Mouse (Mus musculus) forebrain, embryonic 11.5 days (tissue): ENCODE data around the gene Krba1. TPM values are rescaled to one million over a fixed set of nuclear protein-coding genes. Genes with fewer than 3 reads are reported as not detected.

Experiments
- ATAC-seq: fragments of 200-750 bp; cut with Nextera tagmentation; replicated peaks from 2 replicates; pipeline ENCODE4 v1.8.0; 2017; ENCODE audit warnings: moderate TSS enrichment; ENCODE audit not compliant: low FRiP score
- DNase-seq: peaks from one replicate; pipeline ENCODE4 v3.0.0-alpha.2; 2017; ENCODE audit warnings: low spot score
- H3K27ac ChIP-seq: fragments of 300-500 bp; sonication (generic); 2 replicates; pipeline ENCODE4 v1.5.1; 2014; ENCODE audit warnings: low read depth, low read length
- H3K27me3 ChIP-seq: fragments of 300-500 bp; sonication (generic); 2 replicates; pipeline ENCODE4 v1.6.1; 2014; ENCODE audit warnings: mild to moderate bottlenecking, low read length, mixed read lengths; ENCODE audit not compliant: control insufficient read depth, insufficient read depth
- H3K36me3 ChIP-seq: fragments of 300-500 bp; sonication (generic); 2 replicates; pipeline ENCODE4 v1.6.1; 2014; ENCODE audit warnings: mild to moderate bottlenecking, low read length, moderate library complexity, mixed read lengths; ENCODE audit not compliant: control insufficient read depth, insufficient read depth
- H3K4me1 ChIP-seq: fragments of 300-500 bp; sonication (generic); replicated peaks from 2 replicates; pipeline ENCODE4 v1.6.1; 2014; ENCODE audit warnings: low read length, mixed read lengths; ENCODE audit not compliant: control insufficient read depth, insufficient read depth
- H3K4me2 ChIP-seq: fragments of 300-500 bp; sonication (generic); 2 replicates; pipeline ENCODE4 v1.6.1; 2014; ENCODE audit warnings: low read depth, mild to moderate bottlenecking, low read length, moderate library complexity, mixed read lengths; ENCODE audit not compliant: severe bottlenecking
- H3K4me3 ChIP-seq: fragments of 300-500 bp; sonication (generic); 2 replicates; pipeline ENCODE4 v1.5.1; 2014; ENCODE audit warnings: low read depth, low read length
- H3K9ac ChIP-seq: fragments of 300-500 bp; sonication (generic); 2 replicates; pipeline ENCODE4 v1.6.1; 2014; ENCODE audit warnings: low read length
- H3K9me3 ChIP-seq: fragments of 300-500 bp; sonication (generic); 2 replicates; pipeline ENCODE4 v1.6.1; 2016; ENCODE audit warnings: low read length, mixed read lengths; ENCODE audit not compliant: control insufficient read depth
- WGBS: fragments of 180-500 bp; shearing (Covaris S2); extraction: QIAGEN DNeasy Blood & Tissue Kit; methylation state at CpG from one replicate; pipeline ENCODE4 v1.1.7; 2014; 5-methylcytosine and 5-hydroxymethylcytosine counted together
- polyA plus RNA-seq: library from polyadenylated mRNA; unstranded; fragments of >200 nt; fragmentation: Nextera tagmentation; extraction: Ambion mirVana; gene quantifications from 2 replicates; pipeline ENCODE4 v1.2.1, GENCODE M21; 2014

The Krba1 gene
- polyA plus RNA-seq, 1 experiment from 2014 or later, result 23.5 TPM

- H3K9me3 ChIP-seq, result no peaks in the 10 kb centered on the region
- no peak overlapping the region for H3K9ac ChIP-seq
- no peak overlapping the region for H3K4me3 ChIP-seq
- H3K4me1 ChIP-seq, result peaks cover 28% of the 10 kb centered on the region
- DNase-seq (no peak), ATAC-seq (no peak)
- H3K27ac ChIP-seq, result no peak overlapping the region
- peaks cover 28% of the 10 kb centered on the region for H3K27me3 ChIP-seq
- H3K36me3 ChIP-seq, result no peaks in the 10 kb centered on the region; the same call in 1 of the 2 replicates
- WGBS, result 36% methylated on average over 14 of the region's 14 CpGs
- no peak overlapping the region for H3K4me2 ChIP-seq
Measured at GRCm38 (mm10) chr6:48440306-48441014, 45.1 kb downstream of the Krba1 start.

- ATAC-seq (peak; percentile 93), DNase-seq (no peak)
- Histone ChIP-seq H3K9ac (peak overlapping the region; percentile 50), H3K27ac (peak overlapping the region; percentile 66; the same call in 1 of the 2 replicates), H3K9me3 (no peaks in the 10 kb centered on the region), H3K36me3 (no peaks in the 10 kb centered on the region), H3K4me1 (peaks cover 22% of the 10 kb centered on the region), H3K4me2 (peak overlapping the region; percentile 51), H3K27me3 (peaks cover 10% of the 10 kb centered on the region), H3K4me3 (peak overlapping the region; percentile 74)
- 2% methylated on average over 19 of the region's 19 CpGs for WGBS
Measured at GRCm38 (mm10) chr6:48443592-48444309, 48.4 kb downstream of the Krba1 start.

- peak overlapping the region; percentile 74 for H3K4me3 ChIP-seq
- no peaks in the 10 kb centered on the region for H3K9me3 ChIP-seq
- peak; percentile 99 for DNase-seq
- H3K27me3 ChIP-seq, result peaks cover 2% of the 10 kb centered on the region; the same call in 1 of the 2 replicates
- peak overlapping the region; percentile 84 for H3K27ac ChIP-seq
- H3K4me1 ChIP-seq, result peaks cover 14% of the 10 kb centered on the region
- under 1% methylated on average over 31 of the region's 34 CpGs for whole genome bisulfite sequencing
- no peaks in the 10 kb centered on the region for H3K36me3 ChIP-seq
- ATAC-seq, result peak; percentile 80
- peak overlapping the region; percentile 84 for H3K9ac ChIP-seq
- peak overlapping the region; percentile 96 for H3K4me2 ChIP-seq
Measured at GRCm38 (mm10) chr6:48444310-48445180, 49.2 kb downstream of the Krba1 start.

- H3K9ac ChIP-seq, result peak within 1 kb of the TSS; percentile 84
- H3K27ac ChIP-seq, result peak within 1 kb of the TSS; percentile 84
- peaks cover 11% of the 10 kb centered on the region; the same call in 1 of the 2 replicates for H3K4me1 ChIP-seq
- no peaks in the 10 kb centered on the region for H3K9me3 ChIP-seq
- under 1% methylated on average over 65 of the region's 65 CpGs for WGBS
- H3K36me3 ChIP-seq, result no peaks in the 10 kb centered on the region
- no peaks in the 10 kb centered on the region for H3K27me3 ChIP-seq
- H3K4me2 ChIP-seq, result peak within 1 kb of the TSS; percentile 96
- DNase-seq (peak; percentile 82), ATAC-seq (peak; percentile 16)
- peak within 1 kb of the TSS; percentile 74 for H3K4me3 ChIP-seq
Measured at GRCm38 (mm10) chr6:48445181-48446101, 50.1 kb downstream of the Krba1 start, which contains the start of gene Zfp467. TSS of gene Zfp467 (minus strand) at chr6:48445825.

GRCm38 (mm10) chr6:48446256-48446655, 50.9 kb downstream of the Krba1 start:
- DNase-seq, result no peak
- Histone ChIP-seq H3K27ac (no peak overlapping the region), H3K4me3 (no peak overlapping the region), H3K4me2 (peak overlapping the region; percentile 96), H3K9ac (peak overlapping the region; percentile 16), H3K9me3 (no peaks in the 10 kb centered on the region), H3K4me1 (peaks cover 5% of the 10 kb centered on the region; the same call in 1 of the 2 replicates), H3K36me3 (no peaks in the 10 kb centered on the region), H3K27me3 (no peaks in the 10 kb centered on the region)
- no peak for ATAC-seq
- 29% methylated on average over 3 of the region's 3 CpGs for WGBS

- no peaks in the 10 kb centered on the region for H3K27me3 ChIP-seq
- H3K4me2 ChIP-seq, result no peak overlapping the region
- no peaks in the 10 kb centered on the region for H3K36me3 ChIP-seq
- H3K9ac ChIP-seq, result no peak overlapping the region
- H3K27ac ChIP-seq, result no peak overlapping the region
- H3K9me3 ChIP-seq, result no peaks in the 10 kb centered on the region
- peaks cover 4% of the 10 kb centered on the region; the same call in 1 of the 2 replicates for H3K4me1 ChIP-seq
- WGBS, result 73% methylated on average over 3 of the region's 3 CpGs
- ATAC-seq (no peak), DNase-seq (no peak)
- H3K4me3 ChIP-seq, result no peak overlapping the region
Measured at GRCm38 (mm10) chr6:48446896-48447295, 51.5 kb downstream of the Krba1 start.

- WGBS, result 71% methylated on average over 1 of the region's 1 CpGs
- Histone ChIP-seq H3K4me3 (no peak within 1 kb of the TSS), H3K27ac (no peak within 1 kb of the TSS), H3K27me3 (no peaks in the 10 kb centered on the region), H3K9ac (no peak within 1 kb of the TSS), H3K9me3 (no peaks in the 10 kb centered on the region), H3K36me3 (no peaks in the 10 kb centered on the region), H3K4me1 (peaks cover 4% of the 10 kb centered on the region; the same call in 1 of the 2 replicates), H3K4me2 (no peak within 1 kb of the TSS)
- ATAC-seq, result no peak
- DNase-seq, result no peak
Measured at GRCm38 (mm10) chr6:48447929-48448328, 52.5 kb downstream of the Krba1 start, which contains the start of gene Sspo. TSS of gene Sspo (plus strand) at chr6:48448229.
